Mouse (Mus musculus): ENCODE results near the gene Dlec1. TPM values are rescaled to one million over a fixed set of nuclear protein-coding genes. Genes with fewer than 3 reads are reported as not detected.

Gene Dlec1
- polyA plus RNA-seq, 1 experiment from 2014 or later, result 0.89 TPM

DNA sequence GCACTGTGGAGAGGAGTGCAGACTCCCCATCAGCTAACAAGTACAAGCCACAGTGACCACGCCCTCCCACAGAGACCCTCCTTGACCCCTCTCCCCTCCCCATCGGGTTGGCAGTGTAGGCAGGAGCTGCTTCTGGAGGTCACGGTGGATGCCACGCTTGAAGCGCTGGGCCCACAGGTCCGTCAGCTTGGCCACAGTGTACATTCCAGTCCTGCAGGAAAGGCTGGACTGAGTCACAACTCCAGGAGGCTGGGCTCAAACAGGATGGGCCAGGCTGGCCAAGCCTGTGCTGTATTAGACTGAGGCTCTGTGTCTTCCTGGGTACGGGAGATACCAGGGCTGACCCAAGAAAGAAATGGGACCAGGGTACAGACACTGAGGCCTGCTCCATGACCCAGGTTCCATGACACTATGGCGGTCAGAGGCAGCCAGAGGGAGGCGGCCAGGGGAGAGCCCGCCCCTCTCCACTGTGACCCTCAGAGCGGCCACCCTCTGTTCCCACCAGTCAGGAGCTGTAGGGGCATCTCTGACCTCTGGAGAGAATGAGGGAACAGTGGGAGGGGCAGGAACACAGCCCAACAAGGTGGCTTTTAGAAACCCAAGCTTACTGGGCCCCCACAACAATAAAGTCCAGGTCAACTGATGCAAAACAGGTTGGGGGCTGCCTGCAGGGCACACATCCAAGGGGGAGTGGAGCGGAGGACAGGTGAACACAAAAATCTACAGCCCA, 10.5 kb upstream of the Dlec1 start:
- H3K4me2 ChIP-seq, result peak overlapping the region; percentile 75
- H3K27ac ChIP-seq, result no peak overlapping the region
- no peak overlapping the region for H3K9ac ChIP-seq
- ATAC-seq (ENCODE audit: insufficient read depth, low FRiP score, low read depth), result no peak
- peaks cover 37% of the 10 kb centered on the region for H3K4me1 ChIP-seq
- WGBS, result 70% methylated on average over 12 of the region's 12 CpGs
- H3K36me3 ChIP-seq, result no peaks in the 10 kb centered on the region
- no peaks in the 10 kb centered on the region for H3K27me3 ChIP-seq (replicated peaks)
- no peaks in the 10 kb centered on the region for H3K9me3 ChIP-seq
- peak overlapping the region; percentile 52 for H3K4me3 ChIP-seq (replicated peaks)

DNA sequence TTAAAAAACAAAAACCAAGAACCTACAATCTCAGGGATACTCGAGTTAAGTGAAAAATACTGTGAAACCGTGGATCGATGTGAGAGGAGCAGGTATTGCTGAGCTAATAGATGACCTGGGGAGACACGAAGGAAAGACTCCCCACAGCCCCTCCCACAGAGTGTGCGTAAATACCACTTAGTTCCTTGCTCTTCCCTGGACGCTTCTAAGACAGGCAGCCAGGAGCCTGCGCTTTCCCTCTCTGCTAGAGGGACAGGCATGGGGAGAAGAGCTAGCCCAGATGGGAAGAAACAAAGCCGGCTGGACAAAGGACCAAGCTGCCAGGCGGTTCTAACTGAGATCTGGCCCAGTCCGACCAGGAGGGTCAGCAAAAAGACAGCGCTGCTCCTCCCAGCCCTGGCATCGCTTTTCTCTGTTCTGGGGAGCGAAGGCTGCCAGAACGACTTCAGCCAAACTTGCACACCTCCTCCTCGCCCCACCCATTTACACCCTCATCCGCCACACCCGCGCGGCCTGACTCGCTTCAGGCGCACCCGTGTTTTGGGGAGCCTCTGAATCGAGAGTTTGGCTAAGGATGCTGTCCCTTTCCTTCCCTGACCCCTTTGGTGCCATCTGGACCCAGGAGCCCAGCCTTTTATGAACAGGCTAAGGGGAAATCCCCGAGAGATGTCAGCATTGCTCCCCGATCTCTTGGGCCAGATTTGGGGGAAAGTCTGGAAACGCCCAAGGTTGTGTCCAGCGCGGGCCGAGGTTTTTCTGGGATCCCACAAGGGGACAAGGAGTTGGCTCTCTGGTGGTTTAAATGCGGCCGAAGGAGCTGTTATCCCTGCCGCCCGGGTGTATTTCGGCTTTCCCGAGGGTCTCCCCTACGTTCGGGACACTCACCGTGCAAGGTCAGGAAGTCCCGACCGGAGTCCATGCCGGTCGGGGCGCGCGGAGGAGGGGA, 9.5 kb upstream of the Dlec1 start:
- Histone ChIP-seq H3K4me2 (peak overlapping the region; percentile 75), H3K36me3 (no peaks in the 10 kb centered on the region), H3K4me1 (peaks cover 31% of the 10 kb centered on the region), H3K27me3 (replicated peaks) (no peaks in the 10 kb centered on the region), H3K27ac (peak overlapping the region; percentile 79), H3K9me3 (no peaks in the 10 kb centered on the region), H3K4me3 (replicated peaks) (peak overlapping the region; percentile 52), H3K9ac (peak overlapping the region; percentile 38; the same call in 1 of the 2 replicates)
- no peak for ATAC-seq (ENCODE audit: insufficient read depth, low FRiP score, low read depth)
- 2% methylated on average over 45 of the region's 45 CpGs for WGBS

DNA sequence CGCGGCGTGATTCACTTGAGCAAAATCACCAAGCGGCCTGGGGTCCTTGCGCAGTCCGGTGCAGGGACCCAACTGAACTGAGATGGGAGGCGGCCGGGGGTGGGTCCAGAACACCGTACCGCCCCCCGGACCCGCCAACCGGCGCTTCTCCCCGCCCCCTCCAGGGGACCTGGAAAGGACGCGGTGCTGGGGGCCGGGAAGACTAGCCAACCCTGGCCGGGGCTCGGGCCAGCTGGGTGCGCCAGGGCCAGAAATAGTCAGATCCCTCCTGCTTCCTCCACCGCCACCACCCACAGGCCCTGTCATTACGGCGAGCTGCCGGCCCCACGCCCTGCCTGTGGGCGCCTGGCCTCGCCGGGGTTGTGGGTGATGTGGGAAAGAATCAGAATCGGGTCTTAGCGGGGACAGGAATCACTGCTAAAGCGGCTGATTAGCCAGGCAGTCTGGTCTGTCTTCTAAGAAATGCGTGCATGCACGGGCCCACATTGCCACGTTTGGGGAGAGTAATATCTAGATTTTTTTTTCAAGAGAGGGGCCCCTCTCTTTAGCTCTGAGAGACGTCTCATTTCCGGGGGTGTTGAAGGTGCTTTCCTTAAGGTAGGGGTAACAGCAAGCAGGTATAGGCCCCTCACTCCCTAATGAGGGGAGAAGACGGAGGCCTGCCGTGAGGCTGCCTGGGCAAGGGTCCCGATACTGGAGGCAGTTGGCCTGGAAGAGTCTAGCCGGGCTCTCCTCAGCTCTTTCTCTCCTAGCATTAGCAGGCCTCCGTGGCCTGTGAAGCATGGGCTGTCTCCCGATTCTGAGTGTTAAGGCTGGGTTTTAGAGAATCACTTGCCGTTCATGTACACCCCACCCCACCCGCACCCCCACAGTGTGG, 8.6 kb upstream of the Dlec1 start, which contains the start of gene Plcd1:
Gene Plcd1, minus strand, starts transcription at position 84 of the 877 bp plus-strand sequence.
- ATAC-seq (ENCODE audit: insufficient read depth, low FRiP score, low read depth), result peak; percentile 82
- Histone ChIP-seq H3K4me3 (replicated peaks) (peak within 1 kb of the TSS; percentile 52), H3K9ac (peak within 1 kb of the TSS; percentile 38; the same call in 1 of the 2 replicates), H3K4me2 (peak within 1 kb of the TSS; percentile 75), H3K27ac (peak within 1 kb of the TSS; percentile 79), H3K4me1 (peaks cover 27% of the 10 kb centered on the region), H3K27me3 (replicated peaks) (no peaks in the 10 kb centered on the region), H3K9me3 (no peaks in the 10 kb centered on the region), H3K36me3 (no peaks in the 10 kb centered on the region)
- 10% methylated on average over 45 of the region's 45 CpGs for WGBS

DNA sequence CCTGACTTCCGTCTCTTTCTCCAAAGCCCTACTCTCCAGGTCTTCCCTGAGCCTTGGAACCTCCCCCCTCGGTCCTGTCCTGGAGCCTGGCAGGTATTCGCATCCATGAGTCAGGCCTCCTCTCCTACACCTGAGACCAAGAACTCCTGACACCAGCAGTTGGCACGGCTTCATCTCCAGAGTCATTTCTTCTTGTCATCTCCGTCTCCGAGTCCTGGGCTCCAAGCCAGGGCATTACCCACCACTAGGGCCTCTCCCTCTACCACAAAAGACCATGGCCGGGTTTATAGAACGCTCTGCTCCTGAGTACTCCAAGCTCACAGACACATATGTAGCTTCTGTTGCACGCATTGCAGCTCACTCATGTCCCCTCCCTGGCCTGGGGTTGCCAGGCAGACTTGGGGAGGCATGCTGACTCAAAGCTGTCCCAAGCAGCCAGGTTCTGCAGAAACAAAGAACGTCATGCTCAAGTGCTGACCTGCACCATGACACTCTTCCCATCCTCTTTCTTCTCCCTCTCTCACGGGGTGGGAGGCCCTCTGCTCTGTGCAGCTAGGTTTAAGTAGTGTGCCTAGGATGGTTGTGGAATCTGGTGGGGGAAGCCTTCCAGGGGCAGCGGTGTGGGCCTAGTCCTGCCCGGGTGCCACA, 7.7 kb upstream of the Dlec1 start:
- no peak for ATAC-seq (ENCODE audit: insufficient read depth, low FRiP score, low read depth)
- Histone ChIP-seq H3K9ac (no peak overlapping the region), H3K9me3 (no peaks in the 10 kb centered on the region), H3K4me3 (replicated peaks) (no peak overlapping the region), H3K4me2 (no peak overlapping the region), H3K36me3 (no peaks in the 10 kb centered on the region), H3K27me3 (replicated peaks) (no peaks in the 10 kb centered on the region), H3K4me1 (peaks cover 25% of the 10 kb centered on the region), H3K27ac (peak overlapping the region; percentile 79; the same call in 1 of the 2 replicates)
- WGBS, result 68% methylated on average over 13 of the region's 13 CpGs

DNA sequence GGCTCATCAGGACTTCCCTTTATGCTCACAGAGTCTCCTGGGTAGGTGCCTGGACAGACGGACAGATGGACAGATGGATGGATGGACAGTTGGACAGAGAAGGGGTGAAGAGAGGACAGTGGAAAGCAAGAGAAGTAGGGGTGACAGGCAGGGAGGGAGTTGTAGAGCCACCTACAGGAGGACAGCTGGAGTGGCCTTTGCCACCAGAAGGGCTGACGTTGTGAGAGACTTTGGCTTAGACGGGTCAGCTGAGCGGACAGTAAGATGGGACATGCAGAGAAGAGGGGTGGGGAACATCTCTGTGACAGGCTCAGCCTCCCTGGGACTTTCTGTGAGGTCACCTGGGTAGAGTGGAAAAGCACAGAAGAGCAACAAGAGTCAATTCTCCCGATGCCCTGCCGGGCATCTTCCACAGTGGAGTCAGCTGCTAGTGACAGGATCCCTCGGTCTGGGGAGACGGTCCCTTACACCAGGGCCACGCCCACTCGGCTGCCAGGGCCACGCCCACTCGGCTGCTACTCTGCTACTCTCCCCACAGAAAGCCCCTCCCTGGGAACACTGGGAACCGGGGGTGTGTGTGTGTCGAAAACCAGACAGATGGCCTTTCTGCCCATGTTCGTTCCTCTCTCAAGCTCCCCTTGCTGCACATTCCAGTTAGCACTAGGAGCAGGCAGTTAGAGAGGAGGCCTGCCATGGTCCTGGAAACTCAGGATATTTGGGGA, 1.9 kb upstream of the Dlec1 start:
- no peaks in the 10 kb centered on the region for H3K9me3 ChIP-seq
- no peak overlapping the region for H3K9ac ChIP-seq
- no peak overlapping the region for H3K4me2 ChIP-seq
- H3K27me3 ChIP-seq (replicated peaks), result no peaks in the 10 kb centered on the region
- H3K4me1 ChIP-seq, result peaks cover 17% of the 10 kb centered on the region
- ATAC-seq (ENCODE audit: insufficient read depth, low FRiP score, low read depth), result 0 out of 2 replicates have a peak, but pooled peaks have one; percentile 7
- no peak overlapping the region for H3K4me3 ChIP-seq (replicated peaks)
- no peaks in the 10 kb centered on the region for H3K36me3 ChIP-seq
- WGBS, result 14% methylated on average over 15 of the region's 15 CpGs
- no peak overlapping the region for H3K27ac ChIP-seq

DNA sequence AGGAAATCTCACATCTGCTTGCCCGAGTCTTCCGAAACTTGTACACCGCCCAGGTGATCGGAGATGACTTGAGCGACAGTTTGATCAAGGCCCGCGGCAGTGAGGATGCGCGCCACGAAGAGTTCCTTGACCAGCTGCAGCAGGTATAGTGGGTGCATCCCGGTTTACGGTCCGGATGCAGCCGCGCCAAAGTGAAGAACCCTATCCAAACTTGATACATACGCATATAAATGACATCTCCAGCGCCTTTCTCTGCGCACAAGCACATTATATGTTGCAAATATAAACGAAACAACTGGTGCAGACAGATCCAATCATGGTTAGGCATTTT, 470 bp downstream of the Dlec1 start:
- WGBS, result 3% methylated on average over 19 of the region's 19 CpGs
- no peak overlapping the region for H3K27ac ChIP-seq
- H3K9ac ChIP-seq, result peak overlapping the region; percentile 21; the same call in 1 of the 2 replicates
- no peaks in the 10 kb centered on the region for H3K9me3 ChIP-seq
- peak overlapping the region; percentile 91 for H3K4me2 ChIP-seq
- H3K4me1 ChIP-seq, result peaks cover 17% of the 10 kb centered on the region
- H3K36me3 ChIP-seq, result no peaks in the 10 kb centered on the region
- ATAC-seq (ENCODE audit: insufficient read depth, low FRiP score, low read depth), result 0 out of 2 replicates have a peak, but pooled peaks have one; percentile 3
- peak overlapping the region; percentile 56 for H3K4me3 ChIP-seq (replicated peaks)
- H3K27me3 ChIP-seq (replicated peaks), result no peaks in the 10 kb centered on the region

DNA sequence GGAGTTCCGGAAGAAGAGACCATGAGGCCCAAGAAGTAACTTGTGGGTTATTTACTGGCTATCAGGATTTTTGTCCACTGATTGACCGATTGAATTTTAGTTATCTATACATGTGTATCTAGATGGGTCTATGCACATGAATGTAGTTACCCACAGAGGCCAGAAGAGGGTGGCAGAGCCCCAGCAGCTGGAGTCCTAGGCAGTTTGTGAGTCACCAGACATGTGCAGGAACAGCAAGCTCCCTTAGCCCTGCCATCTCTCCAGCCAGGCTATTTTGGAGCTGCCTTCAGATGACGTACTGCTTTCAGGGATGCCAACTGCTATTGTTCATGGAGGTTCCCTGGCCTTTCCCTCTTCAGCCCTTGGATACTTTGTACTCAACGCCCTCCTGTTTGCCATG, 5.3 kb downstream of the Dlec1 start:
- 87% methylated on average over 4 of the region's 4 CpGs for WGBS
- Histone ChIP-seq H3K27ac (no peak overlapping the region), H3K27me3 (replicated peaks) (no peaks in the 10 kb centered on the region), H3K4me1 (peaks cover 6% of the 10 kb centered on the region), H3K9ac (no peak overlapping the region), H3K4me3 (replicated peaks) (no peak overlapping the region), H3K36me3 (no peaks in the 10 kb centered on the region), H3K4me2 (no peak overlapping the region), H3K9me3 (no peaks in the 10 kb centered on the region)
- no peak for ATAC-seq (ENCODE audit: insufficient read depth, low FRiP score, low read depth)

DNA sequence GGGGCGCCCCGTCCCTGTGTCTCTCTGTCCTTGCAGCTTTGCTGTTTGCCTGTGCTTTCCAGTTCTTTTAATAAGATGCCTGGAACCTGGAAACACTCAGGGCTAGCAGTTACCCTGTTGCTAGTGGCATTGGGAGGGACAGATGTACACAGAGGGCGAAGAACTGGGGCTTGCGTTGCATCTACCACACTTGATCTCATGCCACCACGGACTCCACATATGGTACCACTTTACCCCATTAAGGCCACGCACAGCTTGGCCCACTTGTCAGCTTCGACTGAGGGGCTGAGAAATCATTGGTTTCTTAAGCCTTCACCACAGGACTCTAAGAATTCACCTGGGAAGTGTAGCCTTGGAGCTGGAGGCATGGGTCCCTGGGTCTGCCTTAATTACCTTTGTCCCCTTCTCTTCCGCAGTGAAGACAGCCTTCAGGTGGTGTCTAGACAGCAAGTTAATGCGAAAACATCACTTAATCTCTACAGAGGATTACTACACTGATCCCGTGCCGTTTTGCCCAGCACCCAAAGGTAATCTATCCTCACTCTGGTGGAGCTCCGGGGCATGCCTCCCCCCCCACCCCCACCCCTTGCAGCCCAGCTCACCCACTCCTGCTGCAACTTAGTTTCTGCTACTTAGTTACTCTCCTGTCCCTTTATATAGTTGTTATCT, 7.5 kb downstream of the Dlec1 start:
- Histone ChIP-seq H3K9ac (no peak overlapping the region), H3K27ac (no peak overlapping the region), H3K27me3 (replicated peaks) (no peaks in the 10 kb centered on the region), H3K4me3 (replicated peaks) (no peak overlapping the region), H3K4me1 (no peaks in the 10 kb centered on the region; the same call in 1 of the 2 replicates), H3K4me2 (no peak overlapping the region), H3K36me3 (no peaks in the 10 kb centered on the region), H3K9me3 (no peaks in the 10 kb centered on the region)
- no peak for ATAC-seq (ENCODE audit: insufficient read depth, low FRiP score, low read depth)
- 58% methylated on average over 12 of the region's 12 CpGs for WGBS

DNA sequence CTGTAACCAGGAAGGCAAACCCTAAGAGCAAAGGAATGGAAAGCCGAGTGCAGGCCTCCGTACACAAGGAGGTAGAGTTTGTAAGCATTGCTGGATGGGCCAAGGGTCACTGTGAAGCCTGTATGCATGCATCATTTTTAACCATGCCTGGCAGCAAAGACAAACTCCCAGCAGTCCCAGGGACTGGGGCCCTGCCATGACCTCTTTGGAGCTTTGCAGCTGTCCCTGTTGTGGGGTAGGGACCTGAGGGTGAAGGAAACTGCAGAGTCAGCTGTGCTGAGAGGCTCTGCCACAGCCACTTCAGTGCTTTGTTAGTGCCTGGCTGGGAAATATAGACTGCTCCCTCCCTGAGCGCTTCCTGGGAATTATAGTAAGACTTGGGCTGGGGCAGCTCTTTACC, 8.4 kb downstream of the Dlec1 start:
- Histone ChIP-seq H3K27me3 (replicated peaks) (no peaks in the 10 kb centered on the region), H3K27ac (peak overlapping the region; percentile 7; the same call in 1 of the 2 replicates)

DNA sequence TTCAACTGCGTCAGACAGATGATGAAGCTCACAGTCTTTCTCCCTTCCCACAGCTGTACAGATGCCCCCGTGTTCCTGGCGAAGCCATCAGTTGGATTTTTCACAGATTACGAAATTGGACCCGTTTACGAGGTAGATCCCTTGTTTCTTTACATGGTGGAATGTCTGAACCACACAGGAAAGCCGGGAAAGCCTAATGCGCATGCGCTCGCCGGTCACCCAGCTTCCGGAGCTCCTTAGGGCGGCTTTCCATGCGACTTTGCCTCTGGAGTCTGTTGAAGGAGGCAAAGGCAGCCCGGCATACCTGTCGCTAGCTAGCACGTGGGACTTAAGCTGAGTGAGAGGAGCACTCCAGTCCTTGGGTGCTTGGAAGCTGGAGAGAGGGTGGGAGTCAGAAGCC, 12.6 kb downstream of the Dlec1 start:
- 82% methylated on average over 17 of the region's 17 CpGs for WGBS
- H3K4me3 ChIP-seq (replicated peaks), result no peak overlapping the region
- no peaks in the 10 kb centered on the region for H3K9me3 ChIP-seq
- no peaks in the 10 kb centered on the region; the same call in 1 of the 2 replicates for H3K4me1 ChIP-seq
- ATAC-seq (ENCODE audit: insufficient read depth, low FRiP score, low read depth), result no peak
- no peak overlapping the region for H3K4me2 ChIP-seq
- H3K9ac ChIP-seq, result no peak overlapping the region
- no peak overlapping the region for H3K27ac ChIP-seq
- no peaks in the 10 kb centered on the region for H3K27me3 ChIP-seq (replicated peaks)
- H3K36me3 ChIP-seq, result no peaks in the 10 kb centered on the region

More for the DNA sequence above, 8.4 kb downstream of the Dlec1 start:
- no peak overlapping the region for H3K4me2 ChIP-seq
- H3K4me3 ChIP-seq (replicated peaks), result no peak overlapping the region
- no peaks in the 10 kb centered on the region for H3K9me3 ChIP-seq
- no peak overlapping the region for H3K9ac ChIP-seq
- ATAC-seq (ENCODE audit: insufficient read depth, low FRiP score, low read depth), result peak; percentile 58; the same call in 1 of the 2 replicates
- H3K4me1 ChIP-seq, result no peaks in the 10 kb centered on the region; the same call in 1 of the 2 replicates
- WGBS, result 43% methylated on average over 3 of the region's 3 CpGs
- H3K36me3 ChIP-seq, result no peaks in the 10 kb centered on the region

Data from stomach, embryonic 15.5 days (tissue).